Mouse (Mus musculus) myocyte (in vitro differentiated cells): Measurements from ENCODE around the gene Nfia. TPM values are rescaled to one million over a fixed set of nuclear protein-coding genes. Genes with fewer than 3 reads are reported as not detected.

Experiments used
- H3K27me3 ChIP-seq: one replicate; pipeline ENCODE4 v1.6.1; 2011; ENCODE audit not compliant: control insufficient read depth, insufficient read depth, insufficient read length
- H3K36me3 ChIP-seq: one replicate; pipeline ENCODE4 v1.6.1; 2011; ENCODE audit not compliant: control insufficient read depth, insufficient read depth
- H3K4me2 ChIP-seq: one replicate; pipeline ENCODE4 v1.6.1; 2011; ENCODE audit warnings: low read depth, control low read depth
- H3K4me3 ChIP-seq: one replicate; pipeline ENCODE4 v1.5.1; 2011; ENCODE audit warnings: mild to moderate bottlenecking, control low read depth, moderate library complexity
- H3K79me2 ChIP-seq: one replicate; pipeline ENCODE4 v1.6.1; 2011; ENCODE audit not compliant: control insufficient read depth, insufficient read depth
- H3ac ChIP-seq: one replicate; pipeline ENCODE4 v1.6.1; 2011; ENCODE audit not compliant: control insufficient read depth, insufficient read length
- CEBPB ChIP-seq: IDR thresholded peaks from 2 replicates; pipeline ENCODE4 v1.6.1; 2011; ENCODE audit warnings: mild to moderate bottlenecking, moderate library complexity; ENCODE audit not compliant: poor library complexity, insufficient read depth, severe bottlenecking
- E2F4 ChIP-seq: IDR thresholded peaks from one replicate; pipeline ENCODE4 v1.6.1; 2011; ENCODE audit warnings: mild to moderate bottlenecking, control low read depth, moderate library complexity; ENCODE audit not compliant: insufficient read depth
- MAX ChIP-seq: IDR thresholded peaks from one replicate; pipeline ENCODE4 v1.6.1; 2011; ENCODE audit warnings: low read depth, mild to moderate bottlenecking, control low read depth
- MYOD1 ChIP-seq, 3 experiments: IDR thresholded peaks; one replicate each; pipeline ENCODE4 v1.6.1; 2011; ENCODE audit warnings: control low read depth in 2 of 3, low read depth in 2 of 3, mild to moderate bottlenecking in 2 of 3, moderate library complexity in 1 of 3; ENCODE audit not compliant: insufficient read length in 2 of 3, control insufficient read depth in 1 of 3
- MYOG ChIP-seq, 3 experiments: IDR thresholded peaks; one replicate each; pipeline ENCODE4 v1.6.1; 2011; ENCODE audit warnings: control low read depth in 2 of 3, low read depth in 2 of 3, mild to moderate bottlenecking in 2 of 3; ENCODE audit not compliant: insufficient read length in 2 of 3, control insufficient read depth in 1 of 3, insufficient read depth in 1 of 3
- POLR2A ChIP-seq: IDR thresholded peaks from one replicate; pipeline ENCODE4 v1.6.1; 2011; ENCODE audit warnings: low read depth, mild to moderate bottlenecking, control low read depth, moderate library complexity; ENCODE audit not compliant: insufficient read length
- POLR2AphosphoS2 ChIP-seq: IDR thresholded peaks from one replicate; pipeline ENCODE4 v1.6.1; 2011; ENCODE audit warnings: low read depth, control low read depth; ENCODE audit not compliant: insufficient read length
- REST ChIP-seq: IDR thresholded peaks from one replicate; pipeline ENCODE4 v1.6.1; 2011; ENCODE audit warnings: mild to moderate bottlenecking, control low read depth, moderate library complexity; ENCODE audit not compliant: insufficient read depth, insufficient read length
- SRF ChIP-seq: IDR thresholded peaks from one replicate; pipeline ENCODE4 v1.6.1; 2011; ENCODE audit warnings: low read depth; ENCODE audit not compliant: control insufficient read depth, insufficient read length
- TCF12 ChIP-seq: IDR thresholded peaks from one replicate; pipeline ENCODE4 v1.6.1; 2011; ENCODE audit warnings: mild to moderate bottlenecking, control low read depth; ENCODE audit not compliant: poor library complexity, insufficient read depth, severe bottlenecking
- TCF3 ChIP-seq: IDR thresholded peaks from one replicate; pipeline ENCODE4 v1.6.1; 2011; ENCODE audit warnings: low read depth, control low read depth; ENCODE audit not compliant: insufficient read length
- USF1 ChIP-seq: IDR thresholded peaks from one replicate; pipeline ENCODE4 v1.6.1; 2011; ENCODE audit warnings: low read depth, mild to moderate bottlenecking, control low read depth, moderate library complexity
- polyA plus RNA-seq: library from polyadenylated mRNA; unstranded; fragments of >200 nt; fragmentation: generic; extraction: Trizol; gene quantifications from one replicate; pipeline ENCODE4 v1.2.1, GENCODE M21; 2012; ENCODE audit warnings: missing spikeins

Nfia gene
- polyA plus RNA-seq, 1 experiment: 0.25 TPM

DNA sequence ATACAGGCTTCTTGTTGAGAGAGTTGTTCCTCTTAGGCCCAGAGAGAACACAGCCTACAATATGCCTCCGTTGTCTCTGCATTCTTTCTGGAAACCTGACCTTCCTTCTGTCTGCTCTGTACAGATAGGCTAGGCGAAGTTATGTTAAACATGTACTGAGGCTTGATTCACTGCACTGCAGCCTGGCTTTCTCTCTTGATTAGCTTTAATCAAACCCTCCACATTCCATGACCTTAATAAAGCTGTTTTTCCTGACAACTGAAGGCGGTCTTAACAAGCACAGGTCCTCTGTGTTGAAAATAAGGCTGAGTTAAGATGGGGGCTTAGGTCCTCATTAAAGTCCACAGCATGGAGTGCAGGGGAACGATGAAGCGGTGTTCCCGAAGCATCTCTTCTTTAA, 54.6 kb downstream of the Nfia start:
- TF ChIP-seq REST (no peak), MYOD1 (IDR thresholded peaks at IDR 0.05; ENCODE audit: control insufficient read depth in 1 of 3, insufficient read length in 2 of 3, low read depth in 2 of 3) (no peak), MYOG (IDR thresholded peaks at IDR 0.05; ENCODE audit: control insufficient read depth in 1 of 3, insufficient read depth in 1 of 3, insufficient read length in 2 of 3, low read depth in 2 of 3) (no peak), CEBPB (no peak), POLR2AphosphoS2 (no peak), USF1 (no peak), SRF (no peak), POLR2A (no peak), MAX (no peak), E2F4 (no peak), TCF3 (no peak), TCF12 (no peak)
- no peak overlapping the region for H3ac ChIP-seq
- H3K36me3 ChIP-seq: no peaks in the 10 kb centered on the region
- no peaks in the 10 kb centered on the region for H3K27me3 ChIP-seq
- H3K79me2 ChIP-seq: no peaks in the 10 kb centered on the region
- no peak overlapping the region for H3K4me3 ChIP-seq
- H3K4me2 ChIP-seq: no peak overlapping the region

DNA sequence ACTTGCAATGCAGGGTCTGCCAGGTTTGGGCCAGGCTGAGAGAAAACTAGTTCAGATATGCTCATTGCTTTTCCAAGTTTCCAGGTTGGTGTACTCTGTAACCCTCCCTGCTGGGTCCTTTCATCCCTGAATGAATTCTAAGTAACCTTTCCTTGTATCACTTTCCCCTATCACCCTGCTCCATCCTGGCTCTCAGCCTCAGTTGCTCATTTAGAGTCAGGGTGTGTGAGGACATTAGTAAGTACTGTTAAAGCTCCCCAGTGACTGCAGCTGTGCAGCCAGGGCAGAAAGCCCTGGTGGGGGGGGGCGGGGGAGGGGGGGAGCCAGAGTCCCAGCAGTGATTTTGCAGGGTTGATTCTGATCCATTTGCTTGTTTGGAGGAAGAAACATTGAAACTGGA, 56.0 kb downstream of the Nfia start:
- H3K4me3 ChIP-seq: no peak overlapping the region
- no peak overlapping the region for H3ac ChIP-seq
- H3K27me3 ChIP-seq: no peaks in the 10 kb centered on the region
- TF ChIP-seq MAX (no peak), POLR2AphosphoS2 (no peak), USF1 (no peak), POLR2A (no peak), MYOG (IDR thresholded peaks at IDR 0.05; ENCODE audit: control insufficient read depth in 1 of 3, insufficient read depth in 1 of 3, insufficient read length in 2 of 3, low read depth in 2 of 3) (no peak), TCF12 (no peak), E2F4 (no peak), TCF3 (no peak), CEBPB (no peak), SRF (no peak), MYOD1 (IDR thresholded peaks at IDR 0.05; ENCODE audit: control insufficient read depth in 1 of 3, insufficient read length in 2 of 3, low read depth in 2 of 3) (no peak), REST (no peak)
- no peak overlapping the region for H3K4me2 ChIP-seq
- H3K36me3 ChIP-seq: no peaks in the 10 kb centered on the region
- H3K79me2 ChIP-seq: no peaks in the 10 kb centered on the region

DNA sequence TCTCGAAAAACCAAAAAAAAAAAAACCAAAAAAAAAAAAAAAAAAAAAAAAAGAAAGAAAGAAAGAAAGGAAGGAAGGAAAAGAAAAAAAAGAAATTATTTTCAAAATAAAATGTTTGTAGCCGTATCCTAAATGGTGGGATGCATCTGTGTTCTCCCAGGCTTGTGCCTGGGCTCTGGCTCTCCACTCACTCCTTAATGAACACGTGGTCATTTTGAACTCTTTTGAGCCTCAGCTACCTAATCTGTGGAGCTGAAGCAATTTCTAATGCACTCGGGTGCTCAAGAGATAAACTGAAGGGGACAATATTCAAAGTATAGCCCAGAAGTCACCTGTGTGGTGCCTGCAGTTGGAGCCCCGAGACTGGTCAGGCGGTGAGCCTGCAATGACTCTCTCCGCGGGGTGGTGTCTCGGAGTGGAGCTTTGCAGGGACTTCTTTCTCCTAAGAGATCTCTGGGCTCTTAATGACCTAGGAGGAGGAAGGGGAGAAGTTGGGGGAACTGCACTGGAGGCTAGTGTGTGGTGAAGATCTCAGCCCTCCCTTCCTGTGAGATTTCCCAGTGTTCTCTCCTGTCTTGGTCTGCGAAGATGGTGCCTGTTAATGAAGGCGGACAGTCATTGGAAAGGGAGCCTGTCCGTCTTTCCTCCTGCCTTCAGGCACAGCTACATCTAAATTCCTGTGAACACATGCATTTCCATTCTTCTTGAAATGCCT, 57.0 kb downstream of the Nfia start:
- Histone ChIP-seq H3ac (no peak overlapping the region), H3K4me3 (no peak overlapping the region), H3K79me2 (no peaks in the 10 kb centered on the region), H3K27me3 (no peaks in the 10 kb centered on the region), H3K36me3 (no peaks in the 10 kb centered on the region), H3K4me2 (no peak overlapping the region)
- TF ChIP-seq MYOG (IDR thresholded peaks at IDR 0.05; ENCODE audit: control insufficient read depth in 1 of 3, insufficient read depth in 1 of 3, insufficient read length in 2 of 3, low read depth in 2 of 3): no peak
- no peak for TF ChIP-seq CEBPB
- TF ChIP-seq REST: no peak
- TF ChIP-seq POLR2AphosphoS2: no peak
- no peak for TF ChIP-seq E2F4
- no peak for TF ChIP-seq TCF12
- no peak for TF ChIP-seq MAX
- TF ChIP-seq POLR2A: no peak

DNA sequence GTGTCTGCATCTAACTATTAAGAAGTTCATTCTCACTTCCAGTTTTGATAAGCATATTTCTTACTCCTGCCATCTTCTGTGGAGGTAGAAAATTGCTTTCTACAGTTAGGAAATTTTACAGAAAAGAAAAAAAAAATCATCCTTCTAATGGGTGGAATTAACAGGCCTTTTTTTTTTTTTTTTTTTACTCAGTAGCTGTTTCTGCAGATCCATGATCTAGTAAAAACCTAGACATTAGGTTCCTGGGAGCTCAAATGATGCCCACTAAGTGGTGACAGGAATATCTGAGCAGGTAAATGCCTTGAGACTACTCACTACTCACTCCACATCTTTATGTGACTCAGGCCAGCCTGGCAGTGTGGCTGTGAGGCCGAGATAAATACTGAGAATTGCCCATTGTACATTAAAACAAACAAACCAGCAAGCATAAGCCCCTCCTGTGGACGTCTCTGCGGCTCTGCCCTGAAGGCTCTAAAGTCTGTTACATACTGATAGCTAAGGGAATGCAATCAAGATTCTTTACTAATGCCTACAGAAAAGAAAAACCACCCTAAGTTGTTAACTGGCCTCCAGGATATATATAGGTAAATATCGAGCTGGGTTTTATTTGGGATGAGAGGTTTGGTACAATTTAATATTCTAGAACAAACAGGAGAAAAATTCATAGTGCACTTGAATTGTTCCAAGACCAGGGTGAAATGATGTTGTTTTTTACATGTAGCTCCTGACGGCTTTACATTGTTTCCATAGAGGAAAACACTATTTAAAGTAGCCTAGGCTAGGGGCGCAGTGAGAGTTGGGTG, 57.7 kb downstream of the Nfia start:
- no peak overlapping the region for H3K4me3 ChIP-seq
- no peak overlapping the region for H3ac ChIP-seq
- no peaks in the 10 kb centered on the region for H3K27me3 ChIP-seq
- TF ChIP-seq MYOG (IDR thresholded peaks at IDR 0.05; ENCODE audit: control insufficient read depth in 1 of 3, insufficient read depth in 1 of 3, insufficient read length in 2 of 3, low read depth in 2 of 3): no peak
- TF ChIP-seq CEBPB: no peak
- TF ChIP-seq MAX: no peak
- TF ChIP-seq POLR2AphosphoS2: no peak
- no peak for TF ChIP-seq TCF12
- TF ChIP-seq POLR2A: no peak
- no peak for TF ChIP-seq USF1
- no peak for TF ChIP-seq TCF3
- no peak for TF ChIP-seq E2F4
- no peak for TF ChIP-seq REST
- no peak for TF ChIP-seq SRF
- no peak for TF ChIP-seq MYOD1 (IDR thresholded peaks at IDR 0.05; ENCODE audit: control insufficient read depth in 1 of 3, insufficient read length in 2 of 3, low read depth in 2 of 3)
- no peaks in the 10 kb centered on the region for H3K36me3 ChIP-seq
- H3K4me2 ChIP-seq: no peak overlapping the region
- no peaks in the 10 kb centered on the region for H3K79me2 ChIP-seq
